Mouse (Mus musculus): Measurements from ENCODE around the gene Fcrlb. TPM values are rescaled to one million over a fixed set of nuclear protein-coding genes. Genes with fewer than 3 reads are reported as not detected.

Fcrlb gene
- polyA plus RNA-seq, 1 experiment from 2014 or later, result not detected

GRCm38 (mm10) chr1:170863033-170863432 is 49.7 kb downstream of the Fcrlb start:
- Histone ChIP-seq H3K4me2 (ENCODE audit: low read depth, severe bottlenecking) (no peak overlapping the region), H3K4me3 (ENCODE audit: low read depth, low read length) (no peak overlapping the region), H3K9ac (ENCODE audit: low read length) (no peak overlapping the region), H3K4me1 (ENCODE audit: control insufficient read depth, insufficient read depth, low read length) (peaks cover 4% of the 10 kb centered on the region; the same call in 1 of the 2 replicates), H3K36me3 (ENCODE audit: control insufficient read depth, insufficient read depth, low read length) (no peaks in the 10 kb centered on the region), H3K27ac (replicated peaks; ENCODE audit: low read depth, low read length) (no peak overlapping the region), H3K27me3 (ENCODE audit: control insufficient read depth, insufficient read depth, low read length) (no peaks in the 10 kb centered on the region), H3K9me3 (ENCODE audit: control insufficient read depth, low read length) (no peaks in the 10 kb centered on the region)
- DNase-seq (ENCODE audit: low spot score) (no peak), ATAC-seq (ENCODE audit: insufficient number of reproducible peaks, low FRiP score, low TSS enrichment, low read depth) (no peak)
- WGBS, result 84% methylated on average over 4 of the region's 4 CpGs

- no peak for ATAC-seq (ENCODE audit: insufficient number of reproducible peaks, low FRiP score, low TSS enrichment, low read depth)
- DNase-seq (ENCODE audit: low spot score), result no peak
- Histone ChIP-seq H3K27me3 (ENCODE audit: control insufficient read depth, insufficient read depth, low read length) (no peaks in the 10 kb centered on the region), H3K4me2 (ENCODE audit: low read depth, severe bottlenecking) (no peak overlapping the region), H3K27ac (replicated peaks; ENCODE audit: low read depth, low read length) (no peak overlapping the region), H3K4me3 (ENCODE audit: low read depth, low read length) (no peak overlapping the region), H3K36me3 (ENCODE audit: control insufficient read depth, insufficient read depth, low read length) (no peaks in the 10 kb centered on the region), H3K4me1 (ENCODE audit: control insufficient read depth, insufficient read depth, low read length) (peaks cover 4% of the 10 kb centered on the region; the same call in 1 of the 2 replicates), H3K9me3 (ENCODE audit: control insufficient read depth, low read length) (no peaks in the 10 kb centered on the region), H3K9ac (ENCODE audit: low read length) (no peak overlapping the region)
- 76% methylated on average over 3 of the region's 3 CpGs for WGBS
These were observed 50.4 kb downstream of the Fcrlb start for GRCm38 (mm10) chr1:170862435-170862717.

GRCm38 (mm10) chr1:170861671-170862434 is 50.9 kb downstream of the Fcrlb start:
- no peak overlapping the region for H3K9ac ChIP-seq (ENCODE audit: low read length)
- H3K27ac ChIP-seq (replicated peaks; ENCODE audit: low read depth, low read length), result no peak overlapping the region
- no peaks in the 10 kb centered on the region for H3K27me3 ChIP-seq (ENCODE audit: control insufficient read depth, insufficient read depth, low read length)
- no peak for ATAC-seq (ENCODE audit: insufficient number of reproducible peaks, low FRiP score, low TSS enrichment, low read depth)
- H3K4me3 ChIP-seq (ENCODE audit: low read depth, low read length), result no peak overlapping the region
- H3K9me3 ChIP-seq (ENCODE audit: control insufficient read depth, low read length), result no peaks in the 10 kb centered on the region
- 80% methylated on average over 13 of the region's 13 CpGs for WGBS
- H3K4me1 ChIP-seq (ENCODE audit: control insufficient read depth, insufficient read depth, low read length), result peaks cover 2% of the 10 kb centered on the region; the same call in 1 of the 2 replicates
- H3K4me2 ChIP-seq (ENCODE audit: low read depth, severe bottlenecking), result no peak overlapping the region
- DNase-seq (ENCODE audit: low spot score), result no peak
- no peaks in the 10 kb centered on the region for H3K36me3 ChIP-seq (ENCODE audit: control insufficient read depth, insufficient read depth, low read length)

GRCm38 (mm10) chr1:170858872-170859271 is 53.9 kb downstream of the Fcrlb start:
- Histone ChIP-seq H3K36me3 (ENCODE audit: control insufficient read depth, insufficient read depth, low read length) (no peaks in the 10 kb centered on the region), H3K27ac (replicated peaks; ENCODE audit: low read depth, low read length) (no peak overlapping the region), H3K27me3 (ENCODE audit: control insufficient read depth, insufficient read depth, low read length) (no peaks in the 10 kb centered on the region), H3K9me3 (ENCODE audit: control insufficient read depth, low read length) (no peaks in the 10 kb centered on the region), H3K4me2 (ENCODE audit: low read depth, severe bottlenecking) (no peak overlapping the region), H3K4me1 (ENCODE audit: control insufficient read depth, insufficient read depth, low read length) (no peaks in the 10 kb centered on the region), H3K4me3 (ENCODE audit: low read depth, low read length) (no peak overlapping the region), H3K9ac (ENCODE audit: low read length) (no peak overlapping the region)
- no peak for ATAC-seq (ENCODE audit: insufficient number of reproducible peaks, low FRiP score, low TSS enrichment, low read depth)
- WGBS, result 94% methylated on average over 2 of the region's 2 CpGs
- DNase-seq (ENCODE audit: low spot score), result no peak

GRCm38 (mm10) chr1:170857369-170857768 is 55.4 kb downstream of the Fcrlb start:
- Histone ChIP-seq H3K27me3 (ENCODE audit: control insufficient read depth, insufficient read depth, low read length) (no peaks in the 10 kb centered on the region), H3K27ac (replicated peaks; ENCODE audit: low read depth, low read length) (no peak overlapping the region), H3K9me3 (ENCODE audit: control insufficient read depth, low read length) (no peaks in the 10 kb centered on the region), H3K36me3 (ENCODE audit: control insufficient read depth, insufficient read depth, low read length) (no peaks in the 10 kb centered on the region), H3K4me1 (ENCODE audit: control insufficient read depth, insufficient read depth, low read length) (no peaks in the 10 kb centered on the region), H3K4me3 (ENCODE audit: low read depth, low read length) (no peak overlapping the region), H3K4me2 (ENCODE audit: low read depth, severe bottlenecking) (no peak overlapping the region), H3K9ac (ENCODE audit: low read length) (no peak overlapping the region)
- 80% methylated on average over 2 of the region's 2 CpGs for WGBS
- ATAC-seq (ENCODE audit: insufficient number of reproducible peaks, low FRiP score, low TSS enrichment, low read depth) (no peak), DNase-seq (ENCODE audit: low spot score) (no peak)

Other genes with a start within 250 kb of the Fcrlb start
- gene Atf6, start 45.2 kb downstream of the Fcrlb start, polyA plus RNA-seq (2014; fragmentation: Nextera tagmentation; extraction: Ambion mirVana), result 7.6 and 8.1 TPM in 2 replicates
- 0.72 TPM in 1 of 2 replicates, not detected in the other for gene Gm26620, start 27.9 kb downstream of the Fcrlb start, polyA plus RNA-seq (2014; fragmentation: Nextera tagmentation; extraction: Ambion mirVana)
- gene Dusp12, start 27.4 kb downstream of the Fcrlb start, polyA plus RNA-seq (2014; fragmentation: Nextera tagmentation; extraction: Ambion mirVana), result 40.8 and 44.9 TPM in 2 replicates
- not detected in 2 replicates for gene Fcrla, start 14.6 kb upstream of the Fcrlb start, polyA plus RNA-seq (2014; fragmentation: Nextera tagmentation; extraction: Ambion mirVana)
- 0.15 TPM in 1 of 2 replicates, not detected in the other for gene Fcgr2b, start 63.6 kb upstream of the Fcrlb start, polyA plus RNA-seq (2014; fragmentation: Nextera tagmentation; extraction: Ambion mirVana)
- gene Fcgr4, start 106.0 kb upstream of the Fcrlb start, polyA plus RNA-seq (2014; fragmentation: Nextera tagmentation; extraction: Ambion mirVana), result 0.26 and 0.27 TPM in 2 replicates
- gene Fcgr3, start 152.0 kb upstream of the Fcrlb start, polyA plus RNA-seq (2014; fragmentation: Nextera tagmentation; extraction: Ambion mirVana), result 4.0 and 4.7 TPM in 2 replicates
- gene Cfap126, start 201.0 kb upstream of the Fcrlb start, polyA plus RNA-seq (2014; fragmentation: Nextera tagmentation; extraction: Ambion mirVana), result 0.96 and 1.7 TPM in 2 replicates
- gene Sdhc, start 237.7 kb upstream of the Fcrlb start, polyA plus RNA-seq (2014; fragmentation: Nextera tagmentation; extraction: Ambion mirVana), result 267 and 288 TPM in 2 replicates
- 0.61 and 0.68 TPM in 2 replicates for gene Mpz, start 237.8 kb upstream of the Fcrlb start, polyA plus RNA-seq (2014; fragmentation: Nextera tagmentation; extraction: Ambion mirVana)

Data from limb, embryonic 11.5 days (tissue).